Mouse (Mus musculus) lung, postnatal 0 days (tissue): Measurements from ENCODE around the gene Slc11a1. TPM values are rescaled to one million over a fixed set of nuclear protein-coding genes. Genes with fewer than 3 reads are reported as not detected.

Experiments used
- ATAC-seq: fragments of 200-750 bp; cut with Nextera tagmentation; 2 replicates; pipeline ENCODE4 v1.8.0; 2017; ENCODE audit warnings: moderate library complexity
- DNase-seq: peaks from one replicate; pipeline ENCODE4 v3.0.0-alpha.2; 2016; ENCODE audit warnings: low spot score
- H3K27ac ChIP-seq: fragments of 300-500 bp; sonication (generic); 2 replicates; pipeline ENCODE4 v1.5.1; 2014; ENCODE audit warnings: antibody characterized with exemption, mild to moderate bottlenecking, low read length, mixed read lengths
- H3K27me3 ChIP-seq: fragments of 300-500 bp; sonication (generic); replicated peaks from 2 replicates; pipeline ENCODE4 v1.6.1; 2014; ENCODE audit warnings: low read length, mixed read lengths; ENCODE audit not compliant: insufficient read depth
- H3K36me3 ChIP-seq: fragments of 300-500 bp; sonication (generic); 2 replicates; pipeline ENCODE4 v1.6.1; 2014; ENCODE audit warnings: low read length, mixed read lengths; ENCODE audit not compliant: insufficient read depth
- H3K4me1 ChIP-seq: fragments of 300-500 bp; sonication (generic); 2 replicates; pipeline ENCODE4 v1.6.1; 2014; ENCODE audit warnings: antibody characterized with exemption, low read depth, low read length, mixed read lengths; ENCODE audit not compliant: insufficient read depth
- H3K4me2 ChIP-seq: fragments of 300-500 bp; sonication (generic); replicated peaks from 2 replicates; pipeline ENCODE4 v1.6.1; 2014; ENCODE audit warnings: low read depth, mild to moderate bottlenecking, low read length, moderate library complexity, mixed read lengths
- H3K4me3 ChIP-seq: fragments of 300-500 bp; sonication (generic); 2 replicates; pipeline ENCODE4 v1.5.1; 2014; ENCODE audit warnings: low read depth, low read length
- H3K9ac ChIP-seq: fragments of 300-500 bp; sonication (generic); replicated peaks from 2 replicates; pipeline ENCODE4 v1.6.1; 2014; ENCODE audit warnings: low read depth, mild to moderate bottlenecking
- H3K9me3 ChIP-seq: fragments of 300-500 bp; sonication (generic); 2 replicates; pipeline ENCODE4 v1.6.1; 2016; ENCODE audit warnings: low read length, mixed read lengths
- CTCF ChIP-seq: IDR thresholded peaks from 2 replicates; pipeline ENCODE4 v1.5.1; 2016; ENCODE audit warnings: antibody characterized with exemption, mild to moderate bottlenecking
- EP300 ChIP-seq: IDR thresholded peaks from 2 replicates; pipeline ENCODE4 v1.6.1; 2016; ENCODE audit warnings: antibody characterized with exemption, mild to moderate bottlenecking, control low read depth
- WGBS: fragments of 180-500 bp; shearing (Covaris S2); extraction: QIAGEN DNeasy Blood & Tissue Kit; methylation state at CpG from one replicate; pipeline ENCODE4 v1.1.7; 2014; 5-methylcytosine and 5-hydroxymethylcytosine counted together
- polyA plus RNA-seq: library from polyadenylated mRNA; unstranded; fragments of >200 nt; fragmentation: Nextera tagmentation; extraction: Ambion mirVana; gene quantifications from 2 replicates; pipeline ENCODE4 v1.2.1, GENCODE M21; 2015

The Slc11a1 gene
- polyA plus RNA-seq, 1 experiment from 2014 or later = 4.8 TPM

- DNase-seq (no peak), ATAC-seq (no peak)
- Histone ChIP-seq H3K4me2 (no peak overlapping the region), H3K4me1 (no peaks in the 10 kb centered on the region), H3K4me3 (no peak overlapping the region), H3K9me3 (no peaks in the 10 kb centered on the region), H3K36me3 (no peaks in the 10 kb centered on the region), H3K27me3 (no peaks in the 10 kb centered on the region), H3K27ac (no peak overlapping the region), H3K9ac (no peak overlapping the region)
- TF ChIP-seq CTCF (no peak), EP300 (no peak)
- WGBS = 46% methylated on average over 4 of the region's 4 CpGs
These were observed 1.6 kb upstream of the Slc11a1 start for GRCm38 (mm10) chr1:74373372-74373771.

- no peaks in the 10 kb centered on the region for H3K27me3 ChIP-seq
- no peak overlapping the region for H3K9ac ChIP-seq
- no peaks in the 10 kb centered on the region for H3K4me1 ChIP-seq
- DNase-seq (no peak), ATAC-seq (no peak)
- WGBS = 72% methylated on average over 10 of the region's 10 CpGs
- H3K9me3 ChIP-seq = no peaks in the 10 kb centered on the region
- H3K4me3 ChIP-seq = no peak overlapping the region
- TF ChIP-seq CTCF (no peak), EP300 (no peak)
- no peak overlapping the region for H3K4me2 ChIP-seq
- no peak overlapping the region for H3K27ac ChIP-seq
- H3K36me3 ChIP-seq = no peaks in the 10 kb centered on the region
These were observed 566 bp downstream of the Slc11a1 start for GRCm38 (mm10) chr1:74375561-74375960.

DNA sequence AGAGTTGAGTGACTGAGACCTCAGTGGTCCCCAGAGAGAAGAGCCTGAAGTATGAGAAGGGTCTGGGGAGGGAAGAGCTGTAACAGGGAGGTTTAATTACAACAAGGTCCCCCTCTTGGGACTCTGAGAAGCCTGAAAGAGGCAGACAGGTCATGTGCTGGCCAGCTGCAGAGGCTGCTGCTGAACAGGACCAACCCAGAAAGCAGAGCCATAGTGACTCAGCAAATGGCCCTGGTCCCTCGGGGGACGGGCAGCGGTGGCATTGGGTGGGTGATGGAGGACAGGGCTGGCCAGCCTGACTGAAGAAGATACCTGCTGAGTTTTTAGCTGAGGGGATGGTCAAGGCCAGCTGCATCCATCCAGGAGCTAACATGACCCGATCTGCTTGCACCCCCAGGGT, 1.4 kb downstream of the Slc11a1 start:
- no peaks in the 10 kb centered on the region for H3K27me3 ChIP-seq
- 84% methylated on average over 4 of the region's 4 CpGs for WGBS
- ATAC-seq = no peak

DNA sequence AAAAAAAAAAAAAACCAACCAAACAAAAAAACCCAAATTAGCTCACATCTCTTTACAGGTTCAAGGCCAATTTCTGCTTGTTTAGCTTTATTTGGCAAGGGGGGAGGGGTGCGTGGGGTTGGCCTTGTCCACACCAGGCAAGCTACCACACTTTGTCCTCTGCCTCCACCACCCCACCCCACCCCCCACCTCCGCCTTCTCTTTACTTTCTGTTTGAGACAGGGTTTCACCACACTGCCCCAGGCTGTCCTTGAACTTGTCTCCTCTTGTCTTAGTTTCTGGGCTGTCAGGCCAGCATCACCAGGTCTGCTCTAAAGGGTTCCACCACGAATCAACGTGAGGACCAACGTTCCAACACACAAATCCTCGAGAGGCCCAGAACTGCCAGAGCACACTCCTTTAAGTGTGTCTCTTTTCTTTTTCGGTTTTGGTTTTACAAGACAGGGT, 4.1 kb downstream of the Slc11a1 start:
- Histone ChIP-seq H3K27me3 (no peaks in the 10 kb centered on the region), H3K9ac (no peak overlapping the region), H3K9me3 (no peaks in the 10 kb centered on the region), H3K36me3 (no peaks in the 10 kb centered on the region), H3K4me3 (no peak overlapping the region), H3K4me2 (no peak overlapping the region), H3K27ac (no peak overlapping the region), H3K4me1 (no peaks in the 10 kb centered on the region)
- no peak for DNase-seq
- TF ChIP-seq EP300 = no peak
- no peak for TF ChIP-seq CTCF
- ATAC-seq = no peak
- 81% methylated on average over 7 of the region's 7 CpGs for WGBS

More for the DNA sequence above, 1.4 kb downstream of the Slc11a1 start:
- DNase-seq = no peak
- Histone ChIP-seq H3K9me3 (no peaks in the 10 kb centered on the region), H3K9ac (no peak overlapping the region), H3K4me1 (no peaks in the 10 kb centered on the region), H3K4me3 (no peak overlapping the region), H3K36me3 (no peaks in the 10 kb centered on the region), H3K4me2 (no peak overlapping the region), H3K27ac (no peak overlapping the region)
- TF ChIP-seq EP300 (no peak), CTCF (no peak)

DNA sequence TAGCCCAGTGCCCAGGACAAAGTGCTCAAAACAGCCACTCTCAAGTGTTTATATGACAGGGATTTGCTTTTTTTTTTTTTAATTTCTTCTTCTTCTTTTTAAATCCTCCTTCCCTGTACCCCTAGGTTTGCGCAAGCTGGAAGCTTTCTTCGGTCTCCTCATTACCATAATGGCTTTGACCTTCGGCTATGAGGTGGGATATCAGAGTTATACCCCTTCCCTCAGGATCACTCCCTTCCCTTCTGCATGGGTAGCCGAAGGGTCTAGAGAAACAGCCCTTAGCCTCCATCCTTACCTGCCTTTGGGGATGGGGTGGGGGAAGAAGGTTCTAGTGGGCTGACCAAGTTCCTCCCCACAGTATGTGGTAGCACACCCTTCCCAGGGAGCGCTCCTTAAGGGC, 5.5 kb downstream of the Slc11a1 start:
- TF ChIP-seq EP300 (no peak), CTCF (no peak)
- H3K4me3 ChIP-seq = no peak overlapping the region
- no peaks in the 10 kb centered on the region for H3K27me3 ChIP-seq
- H3K9me3 ChIP-seq = no peaks in the 10 kb centered on the region
- H3K27ac ChIP-seq = no peak overlapping the region
- no peak overlapping the region for H3K4me2 ChIP-seq
- H3K36me3 ChIP-seq = no peaks in the 10 kb centered on the region
- H3K4me1 ChIP-seq = no peaks in the 10 kb centered on the region
- ATAC-seq = no peak
- no peak for DNase-seq
- 69% methylated on average over 5 of the region's 5 CpGs for WGBS
- H3K9ac ChIP-seq = no peak overlapping the region

DNA sequence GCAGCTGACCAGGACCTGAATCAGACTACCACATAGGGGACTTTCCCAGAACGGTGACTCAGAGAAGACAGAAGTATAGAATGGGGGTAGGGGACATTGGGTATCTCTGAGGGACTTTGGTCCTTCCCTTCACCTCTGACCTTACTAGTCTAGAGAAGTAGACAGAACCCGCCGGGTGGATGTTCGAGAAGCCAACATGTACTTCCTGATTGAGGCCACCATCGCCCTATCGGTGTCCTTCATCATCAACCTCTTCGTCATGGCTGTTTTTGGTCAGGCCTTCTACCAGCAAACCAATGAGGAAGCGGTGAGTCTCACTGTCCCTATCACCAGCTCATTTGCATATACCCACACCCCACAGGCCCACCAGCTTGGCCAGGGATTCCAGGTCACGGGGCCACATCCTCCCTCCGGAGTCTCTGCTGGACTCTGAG, 6.6 kb downstream of the Slc11a1 start:
- Histone ChIP-seq H3K36me3 (no peaks in the 10 kb centered on the region), H3K9ac (no peak overlapping the region), H3K9me3 (no peaks in the 10 kb centered on the region), H3K27me3 (no peaks in the 10 kb centered on the region), H3K4me3 (no peak overlapping the region), H3K27ac (no peak overlapping the region), H3K4me2 (no peak overlapping the region), H3K4me1 (no peaks in the 10 kb centered on the region)
- TF ChIP-seq EP300 = no peak
- TF ChIP-seq CTCF = no peak
- ATAC-seq = no peak
- no peak for DNase-seq
- WGBS = 81% methylated on average over 10 of the region's 10 CpGs

DNA sequence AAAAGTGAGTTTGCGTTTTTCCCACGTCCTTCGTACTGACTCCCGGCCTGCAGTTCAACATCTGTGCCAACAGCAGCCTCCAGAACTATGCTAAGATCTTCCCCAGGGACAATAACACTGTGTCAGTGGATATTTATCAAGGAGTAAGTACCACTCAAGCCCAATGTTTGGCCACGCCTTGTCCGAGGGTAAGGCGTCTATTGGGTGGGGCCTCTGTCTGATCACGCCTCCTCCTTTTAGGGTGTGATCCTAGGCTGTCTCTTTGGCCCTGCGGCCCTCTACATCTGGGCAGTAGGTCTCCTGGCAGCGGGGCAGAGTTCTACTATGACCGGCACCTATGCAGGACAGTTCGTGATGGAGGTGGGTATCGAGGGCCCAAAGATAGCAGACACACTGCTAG, 8.4 kb downstream of the Slc11a1 start:
- no peak overlapping the region for H3K4me3 ChIP-seq
- H3K9ac ChIP-seq = no peak overlapping the region
- peak; percentile 37 for DNase-seq
- H3K27me3 ChIP-seq = no peaks in the 10 kb centered on the region
- H3K36me3 ChIP-seq = no peaks in the 10 kb centered on the region
- TF ChIP-seq CTCF = no peak
- no peak for TF ChIP-seq EP300
- H3K27ac ChIP-seq = no peak overlapping the region
- no peak for ATAC-seq
- WGBS = 62% methylated on average over 13 of the region's 13 CpGs
- H3K9me3 ChIP-seq = no peaks in the 10 kb centered on the region
- no peak overlapping the region for H3K4me2 ChIP-seq
- no peaks in the 10 kb centered on the region for H3K4me1 ChIP-seq
